Mouse (Mus musculus): ENCODE results near the gene Cpne6. TPM values are rescaled to one million over a fixed set of nuclear protein-coding genes. Genes with fewer than 3 reads are reported as not detected.
A peak's percentile ranks its signal among the peaks of the same experiment; 100 is the strongest.

Cpne6 gene
- polyA plus RNA-seq, 2 experiments, result 0.65 to 0.83 TPM

DNA sequence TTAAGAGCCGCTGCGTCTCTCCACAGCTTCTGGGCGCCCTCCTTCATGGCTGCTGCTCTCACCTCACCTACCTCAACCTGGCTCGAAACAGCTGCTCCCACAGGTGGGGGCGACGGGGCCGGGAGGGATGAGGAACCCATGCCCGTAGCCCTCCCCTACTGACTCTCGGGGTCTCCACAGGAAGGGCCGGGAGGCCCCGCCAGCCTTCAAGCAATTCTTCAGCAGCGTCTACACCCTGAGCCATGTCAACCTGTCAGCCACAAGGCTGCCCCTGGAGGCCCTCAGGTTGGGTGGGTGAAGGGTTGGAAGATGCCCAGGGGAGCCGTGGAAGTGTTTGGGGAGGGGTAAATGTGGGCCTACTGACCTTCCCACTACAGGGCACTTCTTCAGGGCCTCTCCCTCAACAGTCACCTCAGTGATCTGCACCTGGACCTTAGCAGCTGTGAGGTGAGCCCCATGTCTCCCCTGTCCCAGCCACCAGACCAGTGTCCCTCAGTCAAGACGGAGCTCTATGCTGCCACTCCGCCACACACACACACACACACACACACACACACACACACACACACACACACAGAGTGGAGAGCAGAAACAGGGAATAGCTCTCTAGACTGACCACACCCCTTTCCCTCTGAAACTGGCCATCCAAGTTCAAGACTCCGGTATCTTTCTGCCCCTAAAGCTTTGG, 13.3 kb upstream of the Cpne6 start:
- no peak overlapping the region for H3K27ac ChIP-seq (replicated peaks; ENCODE audit: low read depth, low read length)
- H3K4me1 ChIP-seq (ENCODE audit: control insufficient read depth, insufficient read depth, low read length), result no peaks in the 10 kb centered on the region
- H3K9ac ChIP-seq (ENCODE audit: low read depth, low read length, severe bottlenecking), result no peak overlapping the region
- no peak for DNase-seq (ENCODE audit: low spot score)
- H3K36me3 ChIP-seq (ENCODE audit: control insufficient read depth, insufficient read depth, low read length), result 0 out of 2 replicates have a peak, but pooled peaks cover 3% of the 10 kb centered on the region
- no peak for TF ChIP-seq POLR2A (IDR thresholded peaks at IDR 0.05; ENCODE audit: borderline replicate concordance, extremely low read depth, insufficient read depth, insufficient read length)
- no peak overlapping the region for H3K4me3 ChIP-seq (replicated peaks; ENCODE audit: low read length)
- 61% methylated on average over 13 of the region's 16 CpGs for WGBS
- H3K27me3 ChIP-seq (ENCODE audit: control insufficient read depth, insufficient read depth, low read length), result no peaks in the 10 kb centered on the region
- ATAC-seq (ENCODE audit: low FRiP score, low read depth), result no peak
- H3K4me2 ChIP-seq (replicated peaks; ENCODE audit: low read depth, low read length, severe bottlenecking), result no peak overlapping the region
- H3K9me3 ChIP-seq (ENCODE audit: control insufficient read depth, low read length), result no peaks in the 10 kb centered on the region

DNA sequence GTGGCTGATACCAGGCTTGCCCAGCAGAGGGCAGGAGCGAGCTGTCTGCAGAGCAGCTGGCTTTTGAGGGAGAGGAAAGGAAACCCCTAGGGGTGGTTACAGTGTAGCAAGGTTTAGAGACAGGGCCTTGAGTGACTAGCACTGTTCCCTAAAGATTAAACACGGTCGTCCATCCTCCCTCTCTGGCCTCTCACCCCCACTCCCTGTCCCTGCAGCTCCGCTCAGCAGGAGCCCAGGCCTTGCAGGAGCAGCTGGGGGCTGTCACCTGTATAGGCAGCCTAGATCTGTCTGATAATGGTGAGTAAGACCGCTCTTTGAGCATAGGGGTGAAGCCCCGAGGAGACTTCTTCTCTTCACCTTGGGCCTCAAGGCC, 12.8 kb upstream of the Cpne6 start:
- no peak overlapping the region for H3K27ac ChIP-seq (replicated peaks; ENCODE audit: low read depth, low read length)
- no peak overlapping the region for H3K4me2 ChIP-seq (replicated peaks; ENCODE audit: low read depth, low read length, severe bottlenecking)
- no peak overlapping the region for H3K4me3 ChIP-seq (replicated peaks; ENCODE audit: low read length)
- TF ChIP-seq POLR2A (IDR thresholded peaks at IDR 0.05; ENCODE audit: borderline replicate concordance, extremely low read depth, insufficient read depth, insufficient read length), result no peak
- 0 out of 2 replicates have a peak, but pooled peaks cover 3% of the 10 kb centered on the region for H3K36me3 ChIP-seq (ENCODE audit: control insufficient read depth, insufficient read depth, low read length)
- H3K9ac ChIP-seq (ENCODE audit: low read depth, low read length, severe bottlenecking), result no peak overlapping the region
- DNase-seq (ENCODE audit: low spot score) (peak; percentile 82), ATAC-seq (ENCODE audit: low FRiP score, low read depth) (peak; percentile 62; the same call in 1 of the 2 replicates)
- H3K9me3 ChIP-seq (ENCODE audit: control insufficient read depth, low read length), result no peaks in the 10 kb centered on the region
- WGBS, result 34% methylated on average over 6 of the region's 6 CpGs
- H3K4me1 ChIP-seq (ENCODE audit: control insufficient read depth, insufficient read depth, low read length), result no peaks in the 10 kb centered on the region
- no peaks in the 10 kb centered on the region for H3K27me3 ChIP-seq (ENCODE audit: control insufficient read depth, insufficient read depth, low read length)

DNA sequence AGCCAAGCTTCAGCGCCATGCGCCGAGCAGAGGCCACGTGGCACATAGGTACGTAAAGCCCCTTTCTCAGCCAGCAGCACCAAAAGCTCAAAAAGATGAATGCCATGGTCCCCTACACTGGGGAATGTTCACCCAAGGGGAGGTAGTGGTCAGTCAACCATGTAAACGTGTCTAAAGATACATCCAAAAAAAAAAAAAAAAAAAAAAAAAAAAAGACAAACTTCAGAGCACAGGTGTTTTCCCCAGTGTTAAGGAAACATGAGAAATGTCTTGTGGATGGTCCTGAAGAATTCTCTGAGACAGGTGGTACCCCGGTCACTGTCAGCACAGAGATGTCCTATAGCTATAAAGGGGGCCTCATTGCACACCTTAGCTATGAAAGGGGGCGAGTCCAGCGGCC, 4.6 kb upstream of the Cpne6 start:
- ATAC-seq (ENCODE audit: low FRiP score, low read depth), result no peak
- no peak for TF ChIP-seq POLR2A (IDR thresholded peaks at IDR 0.05; ENCODE audit: borderline replicate concordance, extremely low read depth, insufficient read depth, insufficient read length)
- WGBS, result 91% methylated on average over 9 of the region's 9 CpGs

DNA sequence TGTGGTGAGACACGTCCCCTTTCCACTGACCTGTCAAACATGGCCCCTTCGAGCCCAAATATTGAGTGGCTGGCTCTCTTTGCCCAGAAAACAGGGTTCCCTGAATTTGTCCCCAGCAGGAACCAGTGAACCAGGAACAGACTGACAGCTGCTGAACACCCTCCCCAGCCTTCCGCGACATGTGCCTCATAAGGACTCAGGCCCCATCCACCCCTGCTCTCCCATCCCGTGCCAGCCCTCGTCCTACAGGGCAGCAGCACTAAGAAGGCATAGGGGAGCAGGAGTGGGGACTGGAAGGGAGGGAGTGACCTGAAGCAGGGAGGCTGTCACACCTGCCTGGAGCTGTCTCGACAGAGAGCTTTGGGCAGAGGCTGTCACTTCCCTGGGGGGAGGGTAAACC, 2.4 kb upstream of the Cpne6 start:
- H3K4me2 ChIP-seq (replicated peaks; ENCODE audit: low read depth, low read length, severe bottlenecking), result no peak overlapping the region
- no peaks in the 10 kb centered on the region for H3K36me3 ChIP-seq (ENCODE audit: control insufficient read depth, insufficient read depth, low read length)
- no peaks in the 10 kb centered on the region for H3K9me3 ChIP-seq (ENCODE audit: control insufficient read depth, low read length)
- H3K4me1 ChIP-seq (ENCODE audit: control insufficient read depth, insufficient read depth, low read length), result no peaks in the 10 kb centered on the region; the same call in 1 of the 2 replicates
- H3K4me3 ChIP-seq (replicated peaks; ENCODE audit: low read length), result no peak overlapping the region
- WGBS, result 43% methylated on average over 7 of the region's 7 CpGs
- ATAC-seq (ENCODE audit: low FRiP score, low read depth) (no peak), DNase-seq (ENCODE audit: low spot score) (no peak)
- no peak overlapping the region for H3K27ac ChIP-seq (replicated peaks; ENCODE audit: low read depth, low read length)
- TF ChIP-seq POLR2A (IDR thresholded peaks at IDR 0.05; ENCODE audit: borderline replicate concordance, extremely low read depth, insufficient read depth, insufficient read length), result no peak
- no peaks in the 10 kb centered on the region for H3K27me3 ChIP-seq (ENCODE audit: control insufficient read depth, insufficient read depth, low read length)
- H3K9ac ChIP-seq (ENCODE audit: low read depth, low read length, severe bottlenecking), result no peak overlapping the region

More for the DNA sequence above, 4.6 kb upstream of the Cpne6 start:
- Histone ChIP-seq H3K4me2 (replicated peaks; ENCODE audit: low read depth, low read length, severe bottlenecking) (no peak overlapping the region), H3K4me3 (replicated peaks; ENCODE audit: low read length) (no peak overlapping the region), H3K9me3 (ENCODE audit: control insufficient read depth, low read length) (no peaks in the 10 kb centered on the region), H3K4me1 (ENCODE audit: control insufficient read depth, insufficient read depth, low read length) (no peaks in the 10 kb centered on the region; the same call in 1 of the 2 replicates), H3K36me3 (ENCODE audit: control insufficient read depth, insufficient read depth, low read length) (no peaks in the 10 kb centered on the region), H3K27ac (replicated peaks; ENCODE audit: low read depth, low read length) (no peak overlapping the region), H3K27me3 (ENCODE audit: control insufficient read depth, insufficient read depth, low read length) (no peaks in the 10 kb centered on the region), H3K9ac (ENCODE audit: low read depth, low read length, severe bottlenecking) (no peak overlapping the region)
- DNase-seq (ENCODE audit: low spot score), result no peak

DNA sequence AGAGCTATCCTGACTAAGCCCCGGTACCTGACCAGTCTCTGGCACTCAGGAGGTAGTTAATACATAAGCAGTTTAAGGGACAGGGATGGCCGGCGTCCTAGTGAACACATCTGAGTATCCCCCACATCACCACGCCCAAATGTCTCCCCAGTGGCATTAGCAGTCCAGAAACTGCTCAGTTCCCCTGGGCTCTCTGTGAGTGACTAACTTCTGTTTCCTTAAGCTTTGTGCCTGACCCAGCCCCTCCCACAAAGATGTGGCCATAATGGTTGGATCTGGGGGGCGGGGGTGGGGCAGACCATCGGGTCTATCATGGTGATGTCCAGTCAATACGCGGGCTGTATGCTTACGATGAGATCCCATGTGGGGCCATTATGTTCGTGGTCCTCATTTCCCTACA, 705 bp upstream of the Cpne6 start:
- Histone ChIP-seq H3K36me3 (ENCODE audit: control insufficient read depth, insufficient read depth, low read length) (no peaks in the 10 kb centered on the region), H3K4me2 (replicated peaks; ENCODE audit: low read depth, low read length, severe bottlenecking) (no peak overlapping the region), H3K9me3 (ENCODE audit: control insufficient read depth, low read length) (no peaks in the 10 kb centered on the region), H3K4me1 (ENCODE audit: control insufficient read depth, insufficient read depth, low read length) (no peaks in the 10 kb centered on the region; the same call in 1 of the 2 replicates), H3K27me3 (ENCODE audit: control insufficient read depth, insufficient read depth, low read length) (no peaks in the 10 kb centered on the region), H3K9ac (ENCODE audit: low read depth, low read length, severe bottlenecking) (no peak overlapping the region), H3K27ac (replicated peaks; ENCODE audit: low read depth, low read length) (no peak overlapping the region), H3K4me3 (replicated peaks; ENCODE audit: low read length) (no peak overlapping the region)
- no peak for TF ChIP-seq POLR2A (IDR thresholded peaks at IDR 0.05; ENCODE audit: borderline replicate concordance, extremely low read depth, insufficient read depth, insufficient read length)
- ATAC-seq (ENCODE audit: low FRiP score, low read depth) (no peak), DNase-seq (ENCODE audit: low spot score) (no peak)
- 78% methylated on average over 10 of the region's 10 CpGs for WGBS

All from limb, embryonic 14.5 days (tissue).